Mouse (Mus musculus): ENCODE measurements around the gene Eya2.
"Not testable (repeated sequence)": the region's sequence is repeated elsewhere in the genome, so short reads cannot be mapped to it uniquely, and the experiment has no call there.

Gene Eya2

GRCm38 (mm10) chr2:165786467-165786866 lies 191.6 kb downstream of the Eya2 start:
- DNase-seq: no peak

- peak; percentile 85 for DNase-seq
These were observed 193.2 kb downstream of the Eya2 start for GRCm38 (mm10) chr2:165788005-165788404.

- DNase-seq: no peak
These were observed 194.0 kb downstream of the Eya2 start for GRCm38 (mm10) chr2:165788796-165789195.

- DNase-seq: no peak
These were observed 194.8 kb downstream of the Eya2 start for GRCm38 (mm10) chr2:165789667-165790066.

- DNase-seq: no peak
These were observed 196.2 kb downstream of the Eya2 start for GRCm38 (mm10) chr2:165791026-165791425.

GRCm38 (mm10) chr2:165791657-165792056 lies 196.8 kb downstream of the Eya2 start:
- peak; percentile 69 for DNase-seq

- DNase-seq: no peak
These were observed 197.8 kb downstream of the Eya2 start for GRCm38 (mm10) chr2:165792431-165793282.

- no peak for DNase-seq
These were observed 198.4 kb downstream of the Eya2 start for GRCm38 (mm10) chr2:165793283-165793638.

- DNase-seq: no peak
These were observed 203.0 kb downstream of the Eya2 start for GRCm38 (mm10) chr2:165797876-165798275.

- not testable (repeated sequence) for DNase-seq
These were observed 205.3 kb downstream of the Eya2 start for GRCm38 (mm10) chr2:165800174-165800573.

- DNase-seq: no peak
These were observed 213.5 kb downstream of the Eya2 start for GRCm38 (mm10) chr2:165808179-165808975.

GRCm38 (mm10) chr2:165809091-165809490 lies 214.3 kb downstream of the Eya2 start:
- DNase-seq: no peak

GRCm38 (mm10) chr2:165809901-165810477 lies 215.2 kb downstream of the Eya2 start:
- DNase-seq: no peak

- DNase-seq: peak; percentile 74
These were observed 216.7 kb downstream of the Eya2 start for GRCm38 (mm10) chr2:165811536-165811935.

GRCm38 (mm10) chr2:165812889-165813288 lies 218.1 kb downstream of the Eya2 start:
- DNase-seq: no peak

- DNase-seq: no peak
These were observed 220.5 kb downstream of the Eya2 start for GRCm38 (mm10) chr2:165815103-165815880.

GRCm38 (mm10) chr2:165817437-165817836 lies 222.6 kb downstream of the Eya2 start:
- no peak for DNase-seq

- DNase-seq: no peak
These were observed 223.7 kb downstream of the Eya2 start for GRCm38 (mm10) chr2:165818570-165818969.

- DNase-seq: peak; percentile 69
These were observed 224.4 kb downstream of the Eya2 start for GRCm38 (mm10) chr2:165818985-165819948.

GRCm38 (mm10) chr2:165820073-165820472 lies 225.2 kb downstream of the Eya2 start:
- DNase-seq: no peak

GRCm38 (mm10) chr2:165820504-165821095 lies 225.8 kb downstream of the Eya2 start:
- DNase-seq: no peak
